Comparison of ENCODE assay signal across 23 mouse cellular contexts in genomic region chr2:26247531-26247930, GRCm38 (mm10). TPM values are rescaled to one million over a fixed set of nuclear protein-coding genes. Genes with fewer than 3 reads are reported as not detected.
DNase-seq lines count a peak whose midpoint lies in the region; TF ChIP-seq lines count a peak whose summit lies in the region.
"Had no signal": no experiment of that assay in that cellular context is flagged by ENCODE, and none has a peak within 500 bp of the region (broad histone marks: within the 10 kb centered on the region; RNA-seq: fewer than 3 reads in every experiment).

No protein-coding gene starts in this region.

- DNase-seq in gastrocnemius, adult 2 months: peak; percentile 36
- DNase-seq in gastrocnemius, postnatal 10 days: no peak
- DNase-seq in kidney, postnatal 4 days: peak; percentile 20 to 26
- no peak for DNase-seq in kidney, postnatal 14 days
- peak; percentile 54 for DNase-seq in urinary bladder, postnatal 14 days (ENCODE audit: low spot score)
- DNase-seq in urinary bladder, adult 2 months (ENCODE audit: low spot score): no peak
- no peak for DNase-seq in layer of hippocampus, postnatal 36 days
- DNase-seq: adrenal gland, adult 2 months; B cell, adult 2 months; cerebellum, adult 9-11 months; retina, postnatal 1 day; thymus, adult 18-20 months; thymus, postnatal 4 days had no signal

- intact Hi-C loops in gastrocnemius, adult 2 months (cut with DNase I): no loop called here

- TF ChIP-seq CTCF in gastrocnemius, adult 2 months (IDR thresholded peaks at IDR 0.05): no peak

- H3K4me3 ChIP-seq in gastrocnemius, adult 2 months: no peak overlapping the region
- H3K4me3 ChIP-seq: embryonic facial prominence, embryonic 12.5 days; forebrain, embryonic 15.5 days; hindbrain, embryonic 13.5 days had no signal

- no peak overlapping the region for H3K27ac ChIP-seq in gastrocnemius, adult 2 months
- H3K27ac ChIP-seq: embryonic facial prominence, embryonic 12.5 days; forebrain, embryonic 15.5 days; hindbrain, embryonic 13.5 days; liver, embryonic 14.5 days had no signal

RNA-seq across cellular contexts. Expression of gene Qsox2, which starts 10.2 kb away (rescaled TPM):
- 1 to 10 TPM; 3.0 to 3.9 TPM for total RNA-seq in gastrocnemius, adult 2 months (2021)
- 1 to 10 TPM; 5.9 to 7.6 TPM for total RNA-seq in gastrocnemius, postnatal 10 days (2021)
- polyA plus RNA-seq in urinary bladder, adult 2 months (2012; rRNA removed): 19.1 and 20.6 TPM in 2 replicates
- 10 to 100 TPM; 25.6 to 26.2 TPM for total RNA-seq in layer of hippocampus, postnatal 36 days (2021)

RNA-seq across cellular contexts. Expression of gene Lhx3, which starts 39.4 kb away (rescaled TPM):
- not detected for total RNA-seq in gastrocnemius, adult 2 months (2021)
- not detected for total RNA-seq in gastrocnemius, postnatal 10 days (2021)
- 0.03 TPM in 1 of 2 replicates, not detected in the other for polyA plus RNA-seq in urinary bladder, adult 2 months (2012; rRNA removed)
- total RNA-seq in layer of hippocampus, postnatal 36 days (2021): not detected
- total RNA-seq: heart, adult 8-10 months; layer of hippocampus, postnatal 25 days had no signal
- polyA plus RNA-seq: heart, postnatal 0 days; inflammation-experienced regulatory T-cells, adult 6 months; kidney, embryonic 14.5 days; liver, embryonic 14.5 days; lung, embryonic 16.5 days had no signal

RNA-seq across cellular contexts. Expression of gene Ccdc187, which starts 46.8 kb away (rescaled TPM):
- total RNA-seq in gastrocnemius, adult 2 months (2021): not detected
- under 1 TPM; 0.09 to 0.14 TPM for total RNA-seq in gastrocnemius, postnatal 10 days (2021)
- 1.0 and 1.3 TPM in 2 replicates for polyA plus RNA-seq in urinary bladder, adult 2 months (2012; rRNA removed)
- under 1 TPM; 0.65 to 0.71 TPM for total RNA-seq in layer of hippocampus, postnatal 36 days (2021)
- polyA plus RNA-seq: kidney, embryonic 14.5 days had no signal

Comparison
In these comparisons a context has a peak if more than half of its experiments do, and no peak if none do; other contexts are left out.
1. DNase-seq: peak in gastrocnemius, adult 2 months (single experiment), kidney, postnatal 4 days (2 of 2) and urinary bladder, postnatal 14 days (single experiment); none in gastrocnemius, postnatal 10 days (single experiment), kidney, postnatal 14 days (single experiment), urinary bladder, adult 2 months (single experiment) and layer of hippocampus, postnatal 36 days (0 of 2).